ENCODE assay signal across 8 mouse cellular contexts in the genomic region with DNA sequence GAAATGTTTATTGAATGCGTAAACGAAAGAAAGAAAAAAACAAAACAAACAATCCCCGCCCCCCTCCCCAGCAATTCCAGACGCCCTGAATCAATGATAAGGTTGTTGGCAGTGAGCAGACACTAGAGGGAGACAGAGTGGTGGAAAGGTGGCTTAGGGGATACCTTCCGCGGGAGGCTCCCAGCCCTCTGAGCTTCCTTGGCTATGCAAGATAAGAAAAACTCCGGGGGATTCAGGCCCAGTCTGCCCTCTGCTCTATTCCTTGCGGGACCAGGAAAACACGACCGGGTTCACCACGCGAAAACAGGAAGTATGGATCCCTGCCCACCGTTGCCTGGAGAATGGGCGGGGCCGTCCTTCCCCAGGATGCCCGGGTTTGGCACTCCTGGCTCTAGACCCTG. TPM values are rescaled to one million over a fixed set of nuclear protein-coding genes. Genes with fewer than 3 reads are reported as not detected.
A peak's percentile ranks its signal among the peaks of the same experiment; 100 is the strongest.
DNase-seq lines count a peak whose midpoint lies in the region; ATAC-seq lines count a peak whose summit lies in the region.

No protein-coding gene starts in this region.

- H3K4me2 ChIP-seq in heart, embryonic 12.5 days, result peak overlapping the region; percentile 71
- peak overlapping the region; percentile 49 for H3K4me2 ChIP-seq in kidney, embryonic 14.5 days (replicated peaks; ENCODE audit: low read depth, low read length)

- H3K9me3 ChIP-seq in embryonic facial prominence, embryonic 10.5 days, result no peaks in the 10 kb centered on the region
- H3K9me3 ChIP-seq in heart, embryonic 12.5 days (replicated peaks), result no peaks in the 10 kb centered on the region
- H3K9me3 ChIP-seq in kidney, embryonic 14.5 days (ENCODE audit: control insufficient read depth, low read length), result no peaks in the 10 kb centered on the region

- peak; percentile 87 for DNase-seq in NIH3T3 (ENCODE audit: low read depth)
- peak; percentile 69 for DNase-seq in embryonic facial prominence, embryonic 10.5 days (ENCODE audit: low spot score)
- peak; percentile 71 for DNase-seq in lung, postnatal 14 days
- peak; percentile 51 for DNase-seq in right cerebral cortex, postnatal 14 days
- DNase-seq in spleen, adult 12 weeks (ENCODE audit: low spot score), result no peak

- H3K4me1 ChIP-seq in embryonic facial prominence, embryonic 10.5 days, result peaks cover 18% of the 10 kb centered on the region
- peaks cover 33% of the 10 kb centered on the region for H3K4me1 ChIP-seq in heart, embryonic 12.5 days (replicated peaks)
- peaks cover 9% of the 10 kb centered on the region; the same call in 1 of the 2 replicates for H3K4me1 ChIP-seq in kidney, embryonic 14.5 days (ENCODE audit: control insufficient read depth, insufficient read depth, low read length)

- no peaks in the 10 kb centered on the region for H3K36me3 ChIP-seq in embryonic facial prominence, embryonic 10.5 days (replicated peaks)
- no peaks in the 10 kb centered on the region for H3K36me3 ChIP-seq in heart, embryonic 12.5 days
- no peaks in the 10 kb centered on the region for H3K36me3 ChIP-seq in kidney, embryonic 14.5 days (ENCODE audit: control insufficient read depth, insufficient read depth, low read length)

- H3K9ac ChIP-seq in heart, embryonic 12.5 days, result peak overlapping the region; percentile 67
- H3K9ac ChIP-seq in kidney, embryonic 14.5 days (ENCODE audit: low read depth, low read length), result no peak overlapping the region

- peak; percentile 58 for ATAC-seq in CD4-positive, CD25-positive, alpha-beta regulatory T cell, adult 4 months
- no peak for ATAC-seq in heart, embryonic 12.5 days (ENCODE audit: insufficient number of reproducible peaks, low FRiP score)
- ATAC-seq in kidney, embryonic 14.5 days (ENCODE audit: low FRiP score, low TSS enrichment), result peak; percentile 9; the same call in 1 of the 2 replicates

- H3K4me3 ChIP-seq in embryonic facial prominence, embryonic 10.5 days, result peak overlapping the region; percentile 51
- peak overlapping the region; percentile 49 for H3K4me3 ChIP-seq in heart, embryonic 12.5 days
- H3K4me3 ChIP-seq in kidney, embryonic 14.5 days (ENCODE audit: low read length), result peak overlapping the region; percentile 40

- H3K27ac ChIP-seq in embryonic facial prominence, embryonic 10.5 days (replicated peaks), result peak overlapping the region; percentile 44; the same call in 1 of the 2 replicates
- H3K27ac ChIP-seq in heart, embryonic 12.5 days (ENCODE audit: poor library complexity, severe bottlenecking), result no peak overlapping the region
- no peak overlapping the region for H3K27ac ChIP-seq in kidney, embryonic 14.5 days (ENCODE audit: low read depth, low read length)

- under 1% methylated on average over 16 of the region's 16 CpGs for WGBS in embryonic facial prominence, embryonic 10.5 days
- WGBS in heart, embryonic 12.5 days, result under 1% methylated on average over 16 of the region's 16 CpGs
- WGBS in kidney, embryonic 14.5 days, result 1% methylated on average over 16 of the region's 16 CpGs

- H3K27me3 ChIP-seq in embryonic facial prominence, embryonic 10.5 days (replicated peaks; ENCODE audit: low read depth, poor library complexity, severe bottlenecking), result peaks cover 36% of the 10 kb centered on the region
- H3K27me3 ChIP-seq in heart, embryonic 12.5 days (replicated peaks), result peaks cover 14% of the 10 kb centered on the region
- peaks cover 3% of the 10 kb centered on the region for H3K27me3 ChIP-seq in kidney, embryonic 14.5 days (ENCODE audit: control insufficient read depth, insufficient read depth, low read length)

RNA-seq across cellular contexts. Expression of gene Hspb1, which starts 9.9 kb away (rescaled TPM):
- 1 to 10 TPM in 1 of 2 experiments, not detected in 1; 1.3 TPM for polyA plus RNA-seq in CD4-positive, CD25-positive, alpha-beta regulatory T cell, adult 4 months (2017; shearing (Covaris generic))
- polyA plus RNA-seq in embryonic facial prominence, embryonic 10.5 days (2016; fragmentation: Nextera tagmentation; extraction: Ambion mirVana), result 24.0 and 24.4 TPM in 2 replicates
- polyA plus RNA-seq in heart, embryonic 12.5 days (2016; fragmentation: Nextera tagmentation; extraction: Ambion mirVana), result 916 and 1,021 TPM in 2 replicates
- polyA plus RNA-seq in kidney, embryonic 14.5 days (2014; fragmentation: Nextera tagmentation; extraction: Ambion mirVana), result 32.4 and 36.9 TPM in 2 replicates

RNA-seq across cellular contexts. Expression of gene Ywhag, which starts 56.6 kb away (rescaled TPM):
- 10 to 100 TPM; 29.6 to 47.8 TPM for polyA plus RNA-seq in CD4-positive, CD25-positive, alpha-beta regulatory T cell, adult 4 months (2017; shearing (Covaris generic))
- polyA plus RNA-seq in embryonic facial prominence, embryonic 10.5 days (2016; fragmentation: Nextera tagmentation; extraction: Ambion mirVana), result 244 and 257 TPM in 2 replicates
- 214 and 222 TPM in 2 replicates for polyA plus RNA-seq in heart, embryonic 12.5 days (2016; fragmentation: Nextera tagmentation; extraction: Ambion mirVana)
- 90.2 and 105 TPM in 2 replicates for polyA plus RNA-seq in kidney, embryonic 14.5 days (2014; fragmentation: Nextera tagmentation; extraction: Ambion mirVana)

Comparison
In these comparisons a context has a peak if more than half of its experiments do, and no peak if none do; other contexts are left out.
1. RNA of gene Hspb1, which starts 9.9 kb away (polyA plus RNA-seq): 916 to 1,021 TPM in heart, embryonic 12.5 days; 32.4 to 36.9 TPM in kidney, embryonic 14.5 days, 24.0 to 24.4 TPM in embryonic facial prominence, embryonic 10.5 days and 1.3 TPM in CD4-positive, CD25-positive, alpha-beta regulatory T cell, adult 4 months; every median in the first group is over 10 times any median in the second.
2. Peak in every context shown above with its lines, with median percentiles within 50 percentile points of each other: H3K4me3 ChIP-seq.